Mouse (Mus musculus) stomach, postnatal 0 days (tissue): ENCODE results near the gene Shh. TPM values are rescaled to one million over a fixed set of nuclear protein-coding genes. Genes with fewer than 3 reads are reported as not detected.

Experiments used
- ATAC-seq: fragments of 200-750 bp; cut with Nextera tagmentation; 2 replicates; pipeline ENCODE4 v1.8.0; 2017; ENCODE audit not compliant: low FRiP score, low TSS enrichment
- DNase-seq: peaks from one replicate; pipeline ENCODE4 v3.0.0-alpha.2; 2016; ENCODE audit warnings: low spot score
- H3K27ac ChIP-seq: fragments of 300-500 bp; sonication (generic); replicated peaks from 2 replicates; pipeline ENCODE4 v1.5.1; 2014; ENCODE audit warnings: mild to moderate bottlenecking, control low read depth
- H3K27me3 ChIP-seq: fragments of 300-500 bp; sonication (generic); 2 replicates; pipeline ENCODE4 v1.6.1; 2014; ENCODE audit warnings: low read length; ENCODE audit not compliant: control insufficient read depth, insufficient read depth
- H3K36me3 ChIP-seq: fragments of 300-500 bp; sonication (generic); 2 replicates; pipeline ENCODE4 v1.6.1; 2014; ENCODE audit warnings: low read length, mixed read lengths; ENCODE audit not compliant: control insufficient read depth, insufficient read depth
- H3K4me1 ChIP-seq: fragments of 300-500 bp; sonication (generic); replicated peaks from 2 replicates; pipeline ENCODE4 v1.6.1; 2014; ENCODE audit warnings: antibody characterized with exemption; ENCODE audit not compliant: control insufficient read depth, insufficient read depth
- H3K4me2 ChIP-seq: fragments of 300-500 bp; sonication (generic); replicated peaks from 2 replicates; pipeline ENCODE4 v1.6.1; 2014; ENCODE audit warnings: low read depth, mild to moderate bottlenecking, control low read depth, moderate library complexity
- H3K4me3 ChIP-seq: fragments of 300-500 bp; sonication (generic); 2 replicates; pipeline ENCODE4 v1.5.1; 2014; ENCODE audit warnings: low read depth, low read length, control low read depth
- H3K9ac ChIP-seq: fragments of 300-500 bp; sonication (generic); 2 replicates; pipeline ENCODE4 v1.6.1; 2014; ENCODE audit warnings: mild to moderate bottlenecking, low read length, control low read depth, mixed read lengths
- H3K9me3 ChIP-seq: fragments of 300-500 bp; sonication (generic); 2 replicates; pipeline ENCODE4 v1.6.1; 2016; ENCODE audit warnings: low read length; ENCODE audit not compliant: control insufficient read depth
- CTCF ChIP-seq: IDR thresholded peaks from 2 replicates; pipeline ENCODE4 v1.5.1; 2016; ENCODE audit warnings: antibody characterized with exemption, low read depth, mild to moderate bottlenecking, moderate library complexity
- EP300 ChIP-seq: optimal IDR thresholded peaks from 2 replicates; pipeline ENCODE3; 2016; ENCODE audit warnings: antibody characterized with exemption
- WGBS: fragments of 180-500 bp; shearing (Covaris S2); extraction: QIAGEN DNeasy Blood & Tissue Kit; methylation state at CpG from one replicate; pipeline ENCODE4 v1.1.7; 2014; 5-methylcytosine and 5-hydroxymethylcytosine counted together
- polyA plus RNA-seq: library from polyadenylated mRNA; unstranded; fragments of >200 nt; fragmentation: Nextera tagmentation; extraction: Ambion mirVana; gene quantifications from 2 replicates; pipeline ENCODE4 v1.2.1, GENCODE M21; 2015

The Shh gene
- polyA plus RNA-seq, 1 experiment from 2014 or later, result 4.6 TPM

DNA sequence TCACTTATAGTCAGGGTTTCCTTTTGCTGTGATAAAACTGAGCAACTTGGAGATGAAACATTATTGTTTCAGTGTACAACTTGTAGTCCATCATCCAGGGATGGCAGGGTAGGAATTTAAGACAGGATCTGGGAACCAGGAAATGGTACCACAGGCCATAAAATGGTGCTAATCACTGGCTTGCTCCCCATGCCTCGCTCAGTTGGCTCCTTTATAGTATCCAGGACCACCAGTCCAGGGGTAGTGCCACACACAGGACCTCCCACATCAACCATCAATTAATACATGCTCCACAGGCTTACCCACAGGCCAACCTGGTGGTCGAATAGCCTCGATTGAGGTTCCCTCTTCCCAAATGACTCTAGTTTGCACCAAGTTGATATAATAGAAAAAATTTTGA, 15.9 kb upstream of the Shh start:
- no peaks in the 10 kb centered on the region for H3K4me1 ChIP-seq
- no peaks in the 10 kb centered on the region for H3K36me3 ChIP-seq
- 77% methylated on average over 3 of the region's 3 CpGs for WGBS
- no peaks in the 10 kb centered on the region for H3K9me3 ChIP-seq
- H3K27me3 ChIP-seq, result no peaks in the 10 kb centered on the region
- no peak for TF ChIP-seq CTCF
- TF ChIP-seq EP300, result no peak
- ATAC-seq (no peak), DNase-seq (no peak)
- no peak overlapping the region for H3K4me2 ChIP-seq
- H3K27ac ChIP-seq, result no peak overlapping the region
- no peak overlapping the region for H3K9ac ChIP-seq
- no peak overlapping the region for H3K4me3 ChIP-seq

GRCm38 (mm10) chr5:28481730-28482129, 14.7 kb upstream of the Shh start:
- Histone ChIP-seq H3K27me3 (no peaks in the 10 kb centered on the region), H3K4me3 (no peak overlapping the region), H3K4me2 (no peak overlapping the region), H3K9ac (no peak overlapping the region), H3K27ac (no peak overlapping the region), H3K36me3 (no peaks in the 10 kb centered on the region), H3K9me3 (no peaks in the 10 kb centered on the region), H3K4me1 (no peaks in the 10 kb centered on the region)
- DNase-seq, result no peak
- ATAC-seq, result no peak
- TF ChIP-seq EP300, result no peak
- no peak for TF ChIP-seq CTCF
- WGBS, result 54% methylated on average over 2 of the region's 2 CpGs

DNA sequence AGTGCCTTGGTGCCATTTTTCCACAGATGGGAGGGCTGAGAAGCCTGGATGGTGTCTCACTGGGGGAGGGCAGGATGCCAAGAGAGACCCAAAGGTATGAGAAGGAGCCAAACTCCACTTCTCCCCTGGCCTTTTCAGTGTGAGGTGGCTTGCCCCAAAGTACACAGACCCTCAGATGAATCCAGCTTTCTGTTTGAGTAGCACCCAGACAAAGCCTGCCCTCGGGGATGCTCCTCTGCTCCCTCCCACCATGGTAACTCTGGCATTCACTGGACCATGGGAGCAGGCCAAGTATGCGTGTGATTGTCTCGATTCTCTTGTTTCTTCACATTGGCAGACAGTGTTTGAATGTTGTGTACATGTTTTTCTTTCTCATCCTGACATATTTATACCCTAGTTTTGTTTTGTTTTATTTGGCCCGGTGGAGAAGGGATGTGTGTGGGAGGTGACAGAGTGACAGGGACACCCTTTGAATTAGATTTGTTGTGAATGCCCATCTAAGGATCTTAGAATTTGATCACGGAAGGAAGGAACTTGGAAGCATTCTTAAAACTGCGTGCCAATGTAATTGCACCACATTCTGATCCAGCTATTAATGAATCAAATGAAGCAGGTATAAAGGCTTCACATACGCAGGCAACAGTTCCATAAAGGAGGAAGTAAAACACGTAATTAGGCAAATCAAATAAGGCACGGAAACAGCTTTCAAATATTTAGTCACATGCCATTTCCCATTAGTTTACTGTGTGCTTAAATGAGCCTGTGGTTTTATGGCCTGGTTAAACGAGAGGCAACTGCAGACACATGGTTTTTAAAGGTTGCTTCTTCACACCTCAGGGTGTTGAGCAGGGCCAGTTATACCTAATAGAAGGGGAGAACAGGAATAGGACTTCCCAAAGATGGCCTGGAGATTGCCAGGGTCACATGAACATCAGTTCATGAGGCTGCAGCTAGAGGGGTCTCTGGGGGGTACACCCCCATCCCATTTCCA, 9.6 kb upstream of the Shh start:
- no peaks in the 10 kb centered on the region for H3K9me3 ChIP-seq
- no peaks in the 10 kb centered on the region for H3K36me3 ChIP-seq
- H3K4me1 ChIP-seq, result no peaks in the 10 kb centered on the region
- no peak for DNase-seq
- H3K27ac ChIP-seq, result peak overlapping the region; percentile 40; the same call in 1 of the 2 replicates
- peak; percentile 51; the same call in 1 of the 2 replicates for ATAC-seq
- H3K9ac ChIP-seq, result no peak overlapping the region
- WGBS, result 51% methylated on average over 10 of the region's 10 CpGs
- TF ChIP-seq EP300 (no peak), CTCF (no peak)
- no peak overlapping the region for H3K4me2 ChIP-seq
- no peaks in the 10 kb centered on the region for H3K27me3 ChIP-seq
- no peak overlapping the region for H3K4me3 ChIP-seq

- DNase-seq (no peak), ATAC-seq (no peak)
- Histone ChIP-seq H3K4me3 (no peak overlapping the region), H3K4me1 (no peaks in the 10 kb centered on the region), H3K9me3 (no peaks in the 10 kb centered on the region), H3K36me3 (no peaks in the 10 kb centered on the region), H3K27ac (no peak overlapping the region), H3K27me3 (no peaks in the 10 kb centered on the region), H3K4me2 (no peak overlapping the region), H3K9ac (no peak overlapping the region)
- no peak for TF ChIP-seq EP300
- TF ChIP-seq CTCF, result no peak
- WGBS, result 85% methylated on average over 5 of the region's 5 CpGs
These were observed 6.5 kb upstream of the Shh start for GRCm38 (mm10) chr5:28473556-28473955.

- H3K4me2 ChIP-seq, result no peak overlapping the region
- DNase-seq (peak; percentile 89), ATAC-seq (peak; percentile 84)
- H3K9me3 ChIP-seq, result no peaks in the 10 kb centered on the region
- H3K36me3 ChIP-seq, result no peaks in the 10 kb centered on the region
- no peaks in the 10 kb centered on the region for H3K4me1 ChIP-seq
- no peak overlapping the region for H3K9ac ChIP-seq
- TF ChIP-seq EP300 (no peak), CTCF (peak; percentile 80)
- H3K27ac ChIP-seq, result 0 out of 2 replicates have a peak overlapping the region, but pooled peaks have one; percentile 2
- H3K27me3 ChIP-seq, result no peaks in the 10 kb centered on the region
- H3K4me3 ChIP-seq, result no peak overlapping the region
- WGBS, result 2% methylated on average over 9 of the region's 9 CpGs
These were observed 2.6 kb upstream of the Shh start for GRCm38 (mm10) chr5:28469525-28470202.

DNA sequence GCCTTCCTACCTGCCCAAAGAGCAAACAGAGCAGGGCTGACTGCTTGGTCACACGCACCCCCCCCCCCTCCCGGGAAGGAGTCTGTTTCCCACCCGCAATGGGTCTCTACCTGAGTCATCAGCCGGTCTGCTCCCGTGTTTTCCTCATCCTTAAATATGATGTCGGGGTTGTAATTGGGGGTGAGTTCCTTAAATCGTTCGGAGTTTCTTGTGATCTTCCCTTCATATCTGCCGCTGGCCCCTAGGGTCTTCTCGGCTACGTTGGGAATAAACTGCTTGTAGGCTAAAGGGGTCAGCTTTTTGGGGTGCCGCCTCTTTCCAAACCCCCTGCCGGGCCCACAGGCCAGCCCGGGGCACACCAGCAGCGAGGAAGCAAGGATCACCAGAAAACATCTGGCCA, 705 bp downstream of the Shh start:
- TF ChIP-seq CTCF, result no peak
- TF ChIP-seq EP300, result no peak
- Histone ChIP-seq H3K4me3 (peak overlapping the region; percentile 51), H3K27me3 (no peaks in the 10 kb centered on the region; the same call in 1 of the 2 replicates), H3K27ac (peak overlapping the region; percentile 71), H3K9ac (peak overlapping the region; percentile 51), H3K36me3 (no peaks in the 10 kb centered on the region), H3K9me3 (no peaks in the 10 kb centered on the region), H3K4me1 (no peaks in the 10 kb centered on the region), H3K4me2 (peak overlapping the region; percentile 75)
- under 1% methylated on average over 15 of the region's 15 CpGs for WGBS
- no peak for ATAC-seq
- peak; percentile 63 for DNase-seq
